Mouse (Mus musculus) heart, embryonic 11.5 days (tissue): Measurements from ENCODE around the gene Acsl1. TPM values are rescaled to one million over a fixed set of nuclear protein-coding genes. Genes with fewer than 3 reads are reported as not detected.

Source experiments
- ATAC-seq: fragments of 200-750 bp; cut with Nextera tagmentation; replicated peaks from 2 replicates; pipeline ENCODE4 v1.8.0; 2017; ENCODE audit warnings: moderate library complexity; ENCODE audit not compliant: insufficient number of reproducible peaks, low FRiP score, low TSS enrichment
- H3K27ac ChIP-seq: fragments of 300-500 bp; sonication (generic); 2 replicates; pipeline ENCODE4 v1.5.1; 2014; ENCODE audit warnings: mild to moderate bottlenecking, low read depth, low read length
- H3K27me3 ChIP-seq: fragments of 300-500 bp; sonication (generic); 2 replicates; pipeline ENCODE4 v1.6.1; 2014; ENCODE audit warnings: mild to moderate bottlenecking, low read length, mixed read lengths; ENCODE audit not compliant: control insufficient read depth, insufficient read depth
- H3K36me3 ChIP-seq: fragments of 300-500 bp; sonication (generic); 2 replicates; pipeline ENCODE4 v1.6.1; 2014; ENCODE audit warnings: mild to moderate bottlenecking, low read length, moderate library complexity, mixed read lengths; ENCODE audit not compliant: control insufficient read depth, insufficient read depth
- H3K4me1 ChIP-seq: fragments of 300-500 bp; sonication (generic); 2 replicates; pipeline ENCODE4 v1.6.1; 2014; ENCODE audit warnings: low read length; ENCODE audit not compliant: control insufficient read depth, insufficient read depth
- H3K4me2 ChIP-seq: fragments of 300-500 bp; sonication (generic); 2 replicates; pipeline ENCODE4 v1.6.1; 2014; ENCODE audit warnings: mild to moderate bottlenecking, moderate library complexity
- H3K4me3 ChIP-seq: fragments of 300-500 bp; sonication (generic); 2 replicates; pipeline ENCODE4 v1.5.1; 2014; ENCODE audit warnings: low read depth, low read length
- H3K9ac ChIP-seq: fragments of 300-500 bp; sonication (generic); 2 replicates; pipeline ENCODE4 v1.6.1; 2014; ENCODE audit warnings: mild to moderate bottlenecking, low read depth, low read length, moderate library complexity
- H3K9me3 ChIP-seq: fragments of 300-500 bp; sonication (generic); replicated peaks from 2 replicates; pipeline ENCODE4 v1.6.1; 2016; ENCODE audit warnings: low read length; ENCODE audit not compliant: control insufficient read depth
- WGBS: fragments of 180-500 bp; shearing (Covaris S2); extraction: QIAGEN DNeasy Blood & Tissue Kit; methylation state at CpG from one replicate; pipeline ENCODE4 v1.1.7; 2014; ENCODE audit not compliant: insufficient replicate concordance; 5-methylcytosine and 5-hydroxymethylcytosine counted together
- polyA plus RNA-seq: library from polyadenylated mRNA; unstranded; fragments of >200 nt; fragmentation: Nextera tagmentation; extraction: Ambion mirVana; gene quantifications from 2 replicates; pipeline ENCODE4 v1.2.1, GENCODE M21; 2014

Acsl1 gene
- polyA plus RNA-seq, 1 experiment from 2014 or later = 16.4 TPM

DNA sequence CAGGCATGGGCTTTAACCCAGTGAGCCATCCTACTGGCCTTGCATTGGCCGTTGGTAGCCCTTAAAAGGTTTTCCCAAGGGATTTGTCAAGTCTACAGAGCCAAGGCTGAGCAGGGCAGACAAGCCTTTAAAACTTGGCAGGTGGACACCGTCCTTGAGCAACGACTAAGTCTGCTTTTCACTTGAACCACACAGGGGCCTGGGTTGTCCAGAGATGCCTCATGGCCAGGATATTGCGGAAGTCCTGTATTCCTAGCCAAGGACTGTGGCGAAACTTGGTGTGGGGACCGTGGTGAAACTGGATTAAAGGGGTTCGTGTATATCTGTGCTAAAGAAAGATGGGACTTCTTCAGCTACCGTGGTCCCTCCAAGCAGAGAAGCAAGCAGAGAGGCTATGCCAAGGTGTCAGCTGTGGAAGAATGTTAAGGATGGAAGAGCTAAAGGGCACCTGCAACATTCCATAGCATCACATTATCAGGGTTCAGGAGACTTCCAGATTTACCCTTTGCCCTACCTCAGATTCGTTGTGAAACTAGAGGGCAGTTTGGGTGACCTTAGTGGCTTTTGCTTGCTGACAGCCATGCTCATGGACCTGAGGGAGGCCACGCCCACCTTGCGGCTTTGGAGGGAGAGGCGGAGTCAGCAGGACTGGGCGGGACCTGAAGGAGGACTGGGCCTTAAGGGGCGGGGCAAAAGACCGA, 596 bp upstream of the Acsl1 start:
- 39% methylated on average over 15 of the region's 15 CpGs for WGBS
- ATAC-seq = no peak
- H3K27ac ChIP-seq = peak overlapping the region; percentile 7; the same call in 1 of the 2 replicates

DNA sequence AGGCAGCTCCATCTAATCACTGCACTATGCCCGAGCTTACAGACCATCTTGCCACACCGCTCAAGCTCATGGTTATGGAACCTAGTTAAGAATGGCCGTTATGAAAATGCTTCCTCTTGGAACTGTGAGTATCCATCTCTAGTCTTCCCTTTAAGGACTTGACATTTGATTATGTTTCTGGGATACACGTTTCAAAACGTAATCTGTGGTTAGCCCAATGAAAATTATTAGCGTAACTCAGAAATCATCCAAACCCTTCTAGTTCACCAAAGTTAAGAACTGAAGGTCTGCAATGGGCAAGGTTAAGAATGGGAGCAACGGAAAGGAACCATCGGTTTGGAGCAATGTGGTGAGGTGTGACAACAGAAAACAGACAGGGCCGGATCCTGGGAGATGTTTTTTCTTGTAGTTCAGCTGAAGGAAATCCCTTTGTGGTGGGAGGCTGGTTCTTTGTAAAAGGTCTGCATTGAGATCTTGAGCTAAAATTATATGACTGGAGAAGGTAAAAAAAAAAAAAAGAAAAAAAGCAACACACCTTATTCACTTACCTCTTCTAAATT, 1.2 kb downstream of the Acsl1 start:
- Histone ChIP-seq H3K9me3 (no peaks in the 10 kb centered on the region), H3K9ac (peak overlapping the region; percentile 92), H3K36me3 (no peaks in the 10 kb centered on the region), H3K27ac (no peak overlapping the region), H3K4me2 (peak overlapping the region; percentile 82), H3K27me3 (no peaks in the 10 kb centered on the region), H3K4me1 (peaks cover 6% of the 10 kb centered on the region; the same call in 1 of the 2 replicates), H3K4me3 (peak overlapping the region; percentile 90)
- 30% methylated on average over 9 of the region's 9 CpGs for WGBS
- ATAC-seq = no peak

More for the DNA sequence above, 596 bp upstream of the Acsl1 start:
- peaks cover 6% of the 10 kb centered on the region; the same call in 1 of the 2 replicates for H3K4me1 ChIP-seq
- H3K27me3 ChIP-seq = no peaks in the 10 kb centered on the region
- peak overlapping the region; percentile 90 for H3K4me3 ChIP-seq
- no peak overlapping the region for H3K9ac ChIP-seq
- H3K36me3 ChIP-seq = no peaks in the 10 kb centered on the region
- H3K4me2 ChIP-seq = peak overlapping the region; percentile 82
- H3K9me3 ChIP-seq = no peaks in the 10 kb centered on the region

DNA sequence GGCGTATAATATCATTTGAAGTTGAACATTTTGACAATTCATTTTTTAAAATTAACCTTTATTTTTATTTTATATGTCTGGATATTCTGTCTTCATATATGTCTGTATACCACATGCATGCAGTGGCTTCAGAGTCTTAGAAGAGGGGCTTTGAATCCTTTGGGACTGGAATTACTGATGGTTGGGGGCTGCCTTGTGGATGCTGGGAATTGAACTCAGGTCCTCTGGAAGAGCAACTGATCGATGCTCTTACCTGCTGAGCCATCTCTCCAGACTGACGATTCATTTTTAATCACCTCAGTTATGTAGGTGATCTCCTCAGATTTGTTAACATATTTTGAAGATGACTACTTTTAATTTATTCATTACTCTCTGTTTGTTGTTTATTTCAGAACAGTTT, 3.3 kb downstream of the Acsl1 start:
- Histone ChIP-seq H3K27me3 (no peaks in the 10 kb centered on the region), H3K27ac (no peak overlapping the region), H3K9ac (no peak overlapping the region), H3K9me3 (no peaks in the 10 kb centered on the region), H3K4me3 (no peak overlapping the region), H3K4me2 (no peak overlapping the region), H3K4me1 (peaks cover 15% of the 10 kb centered on the region), H3K36me3 (no peaks in the 10 kb centered on the region)
- 87% methylated on average over 3 of the region's 3 CpGs for WGBS
- ATAC-seq = no peak

- no peak for ATAC-seq
- Histone ChIP-seq H3K36me3 (no peaks in the 10 kb centered on the region), H3K4me3 (no peak overlapping the region), H3K9me3 (no peaks in the 10 kb centered on the region), H3K27me3 (no peaks in the 10 kb centered on the region), H3K4me1 (peaks cover 19% of the 10 kb centered on the region), H3K27ac (no peak overlapping the region), H3K4me2 (no peak overlapping the region), H3K9ac (no peak overlapping the region)
- WGBS = 79% methylated on average over 6 of the region's 6 CpGs
Measured at GRCm38 (mm10) chr8:46474634-46475033, 3.8 kb downstream of the Acsl1 start.

DNA sequence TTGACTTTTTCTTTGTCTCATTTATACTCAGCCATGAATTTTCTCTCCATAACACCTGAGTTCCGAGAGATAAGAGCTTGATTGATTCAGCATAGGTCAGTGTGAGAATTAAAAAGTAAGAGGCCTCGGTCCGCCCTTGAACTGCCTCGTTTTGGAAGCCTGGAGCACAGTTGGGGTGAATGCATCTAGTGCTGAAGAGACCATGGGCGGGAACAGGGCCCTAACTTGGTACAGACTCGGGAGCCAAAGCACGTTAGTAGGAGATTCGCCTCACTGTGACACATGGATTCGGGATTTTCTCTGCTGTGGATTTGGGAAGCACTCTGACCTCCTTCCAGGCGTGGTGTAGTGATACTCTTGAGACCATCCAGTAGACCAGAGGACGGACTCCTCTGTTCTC, 4.6 kb downstream of the Acsl1 start:
- Histone ChIP-seq H3K27me3 (no peaks in the 10 kb centered on the region), H3K9me3 (no peaks in the 10 kb centered on the region), H3K4me3 (no peak overlapping the region), H3K36me3 (no peaks in the 10 kb centered on the region), H3K4me2 (no peak overlapping the region), H3K9ac (no peak overlapping the region), H3K27ac (no peak overlapping the region), H3K4me1 (peaks cover 27% of the 10 kb centered on the region)
- no peak for ATAC-seq
- WGBS = 81% methylated on average over 11 of the region's 11 CpGs

DNA sequence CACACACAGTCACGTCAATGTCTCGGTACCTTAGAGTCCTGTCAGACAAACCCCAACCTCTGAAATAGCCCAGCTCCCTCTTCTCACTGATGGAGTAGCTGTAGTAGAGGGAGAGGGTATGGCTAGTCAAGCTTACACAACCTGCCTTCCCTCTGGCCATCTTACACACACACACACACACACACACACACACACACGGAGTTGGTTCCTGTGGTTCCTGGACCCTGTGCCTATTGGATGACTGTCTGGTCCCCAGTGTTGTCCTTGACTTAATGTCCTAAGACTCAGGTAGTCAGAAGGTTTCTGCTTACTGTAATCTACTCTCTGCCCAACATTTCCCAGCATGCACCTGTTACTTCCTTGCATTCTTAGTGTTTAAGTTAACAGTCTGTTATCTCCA, 5.1 kb downstream of the Acsl1 start:
- WGBS = 88% methylated on average over 3 of the region's 3 CpGs
- Histone ChIP-seq H3K27me3 (no peaks in the 10 kb centered on the region), H3K4me2 (no peak overlapping the region), H3K4me3 (no peak overlapping the region), H3K9me3 (no peaks in the 10 kb centered on the region), H3K27ac (no peak overlapping the region), H3K9ac (no peak overlapping the region), H3K36me3 (no peaks in the 10 kb centered on the region), H3K4me1 (peaks cover 29% of the 10 kb centered on the region)
- no peak for ATAC-seq

GRCm38 (mm10) chr8:46477747-46478458, 7.1 kb downstream of the Acsl1 start:
- Histone ChIP-seq H3K27me3 (no peaks in the 10 kb centered on the region), H3K36me3 (no peaks in the 10 kb centered on the region), H3K4me3 (no peak overlapping the region), H3K4me2 (no peak overlapping the region), H3K4me1 (peaks cover 23% of the 10 kb centered on the region), H3K9me3 (no peaks in the 10 kb centered on the region), H3K27ac (no peak overlapping the region), H3K9ac (no peak overlapping the region)
- no peak for ATAC-seq
- WGBS = 82% methylated on average over 9 of the region's 9 CpGs

DNA sequence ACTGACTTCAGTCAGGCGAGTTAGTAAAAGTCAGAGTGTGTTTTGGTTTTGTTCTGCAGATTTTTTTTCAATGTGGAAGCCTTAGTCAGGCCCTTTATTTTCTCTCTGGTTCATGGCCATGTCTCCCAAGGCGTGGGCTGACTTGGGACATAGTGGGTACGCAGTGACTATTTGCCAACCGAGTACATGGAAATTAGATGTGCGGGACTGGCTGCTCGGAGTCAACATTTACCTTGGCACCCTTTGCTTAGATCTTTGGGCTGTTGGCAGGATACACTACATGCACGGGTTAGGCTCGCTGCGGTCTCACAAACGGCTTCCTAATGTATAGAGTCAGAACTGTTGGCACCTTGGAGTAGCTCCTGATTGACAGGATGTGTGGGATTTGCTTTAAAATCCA, 7.9 kb downstream of the Acsl1 start:
- no peak for ATAC-seq
- Histone ChIP-seq H3K9me3 (no peaks in the 10 kb centered on the region), H3K4me3 (no peak overlapping the region), H3K4me2 (no peak overlapping the region), H3K36me3 (no peaks in the 10 kb centered on the region), H3K27ac (no peak overlapping the region), H3K27me3 (no peaks in the 10 kb centered on the region), H3K9ac (no peak overlapping the region), H3K4me1 (peaks cover 26% of the 10 kb centered on the region)
- WGBS = 84% methylated on average over 10 of the region's 10 CpGs
